Mouse (Mus musculus) MEL (cell line): ENCODE measurements around the gene Gnl1. TPM values are rescaled to one million over a fixed set of nuclear protein-coding genes. Genes with fewer than 3 reads are reported as not detected.
"Not testable (repeated sequence)": the region's sequence is repeated elsewhere in the genome, so short reads cannot be mapped to it uniquely, and the experiment has no call there.

Source experiments
- DNase-seq: peaks from one replicate; pipeline ENCODE4 v3.0.0; 2011; ENCODE audit warnings: low read depth, low spot score
- H3K27ac ChIP-seq: 2 replicates; pipeline ENCODE4 v1.5.1; 2012; ENCODE audit warnings: low read depth, mild to moderate bottlenecking, control low read depth, low read length, moderate library complexity; ENCODE audit not compliant: control insufficient read depth
- H3K27me3 ChIP-seq, 2 experiments: fragments of 150-350 bp in 1 of 2; sonication (generic) in 1 of 2; 2 replicates each; pipeline ENCODE4 v1.6.1; 2012; ENCODE audit warnings: low read length in 2 of 2, mild to moderate bottlenecking in 2 of 2, improper control_type of control experiment in 1 of 2, moderate library complexity in 1 of 2; ENCODE audit not compliant: insufficient read depth in 2 of 2, control insufficient read depth in 1 of 2
- H3K36me3 ChIP-seq, 2 experiments: 2 replicates each; pipeline ENCODE4 v1.6.1; 2012 to 2014; ENCODE audit warnings: low read length in 2 of 2, improper control_type of control experiment in 1 of 2, inconsistent platforms in 1 of 2, mild to moderate bottlenecking in 1 of 2; ENCODE audit not compliant: insufficient read depth in 2 of 2, control insufficient read depth in 1 of 2
- H3K4me1 ChIP-seq, 2 experiments: fragments of 150-350 bp in 1 of 2; sonication (generic) in 1 of 2; 2 replicates each; pipeline ENCODE4 v1.6.1; 2012; ENCODE audit warnings: low read length in 2 of 2, improper control_type of control experiment in 1 of 2, mild to moderate bottlenecking in 1 of 2; ENCODE audit not compliant: insufficient read depth in 2 of 2, control insufficient read depth in 1 of 2
- H3K4me3 ChIP-seq, 2 experiments: fragments of 150-350 bp in 1 of 2; sonication (generic) in 1 of 2; 2 replicates each; pipeline ENCODE4 v1.5.1; 2012; ENCODE audit warnings: low read depth in 2 of 2, low read length in 2 of 2, mild to moderate bottlenecking in 2 of 2, moderate library complexity in 2 of 2, control low read depth in 1 of 2, improper control_type of control experiment in 1 of 2; ENCODE audit not compliant: control insufficient read depth in 1 of 2, insufficient read depth in 1 of 2
- H3K79me2 ChIP-seq: 2 replicates; pipeline ENCODE4 v1.6.1; 2012; ENCODE audit warnings: mild to moderate bottlenecking, low read length, moderate library complexity; ENCODE audit not compliant: control insufficient read depth, poor library complexity, insufficient read depth
- H3K9ac ChIP-seq: 2 replicates; pipeline ENCODE4 v1.6.1; 2012; ENCODE audit warnings: low read depth, mild to moderate bottlenecking, control low read depth, low read length, moderate library complexity; ENCODE audit not compliant: control insufficient read depth, poor library complexity, severe bottlenecking
- H3K9me3 ChIP-seq: fragments of 150-350 bp; sonication (generic); replicated peaks from 2 replicates; pipeline ENCODE4 v1.6.1; 2012; ENCODE audit warnings: mild to moderate bottlenecking, low read length, improper control_type of control experiment, moderate library complexity; ENCODE audit not compliant: insufficient read depth
- CTCF ChIP-seq, 3 experiments: IDR thresholded peaks in 2 of 3; conservative IDR thresholded peaks in 1 of 3; 2 replicates each; pipeline ENCODE4 v1.5.1; 2011 to 2012; ENCODE audit warnings: low read length in 3 of 3, low read depth in 2 of 3, mild to moderate bottlenecking in 2 of 3, improper control_type of control experiment in 1 of 3, inconsistent platforms in 1 of 3, mixed read lengths in 1 of 3, moderate library complexity in 1 of 3; ENCODE audit not compliant: control insufficient read depth in 1 of 3, insufficient read depth in 1 of 3, poor library complexity in 1 of 3, severe bottlenecking in 1 of 3
- EP300 ChIP-seq, 2 experiments: IDR thresholded peaks; 2 replicates each; pipeline ENCODE4 v1.6.1; 2011; ENCODE audit warnings: improper control_type of control experiment in 2 of 2, low read length in 2 of 2, low read depth in 1 of 2, mild to moderate bottlenecking in 1 of 2
- ETS1 ChIP-seq: IDR thresholded peaks from 2 replicates; pipeline ENCODE4 v1.6.1; 2012; ENCODE audit warnings: low read depth, mild to moderate bottlenecking, inconsistent platforms, low read length, improper control_type of control experiment, moderate library complexity
- GATA1 ChIP-seq: IDR thresholded peaks from 2 replicates; pipeline ENCODE4 v1.6.1; 2011; ENCODE audit warnings: low read depth, low read length, improper control_type of control experiment
- HCFC1 ChIP-seq: IDR thresholded peaks from 2 replicates; pipeline ENCODE4 v1.6.1; 2012; ENCODE audit warnings: low read depth, mild to moderate bottlenecking, inconsistent platforms, low read length, improper control_type of control experiment, moderate library complexity
- MAZ ChIP-seq: IDR thresholded peaks from 2 replicates; pipeline ENCODE4 v1.6.1; 2012; ENCODE audit warnings: low read depth, mild to moderate bottlenecking, inconsistent platforms, low read length, improper control_type of control experiment
- MXI1 ChIP-seq: IDR thresholded peaks from 2 replicates; pipeline ENCODE4 v1.6.1; 2011; ENCODE audit warnings: mild to moderate bottlenecking, low read depth, low read length, improper control_type of control experiment
- MYC ChIP-seq: IDR thresholded peaks from 2 replicates; pipeline ENCODE4 v1.6.1; 2011; ENCODE audit warnings: low read depth, mild to moderate bottlenecking, low read length, improper control_type of control experiment, moderate library complexity
- RCOR1 ChIP-seq: IDR thresholded peaks from 2 replicates; pipeline ENCODE4 v1.6.1; 2012; ENCODE audit warnings: low read depth, mild to moderate bottlenecking, inconsistent platforms, low read length, improper control_type of control experiment
- SIN3A ChIP-seq: IDR thresholded peaks from 2 replicates; pipeline ENCODE4 v1.6.1; 2012; ENCODE audit warnings: low read length, improper control_type of control experiment, inconsistent platforms
- SMC3 ChIP-seq: IDR thresholded peaks from 2 replicates; pipeline ENCODE4 v1.6.1; 2011; ENCODE audit warnings: low read depth, low read length, improper control_type of control experiment
- TAL1 ChIP-seq: IDR thresholded peaks from 2 replicates; pipeline ENCODE4 v1.6.1; 2012; ENCODE audit warnings: mild to moderate bottlenecking, inconsistent platforms, low read length, moderate library complexity, mixed read lengths
- TBP ChIP-seq: IDR thresholded peaks from 2 replicates; pipeline ENCODE4 v1.8.0; 2011; ENCODE audit warnings: low read depth, low read length, improper control_type of control experiment
- TCF12 ChIP-seq: IDR thresholded peaks from 2 replicates; pipeline ENCODE4 v1.6.1; 2014; ENCODE audit warnings: low read depth, mild to moderate bottlenecking, inconsistent platforms, low read length, improper control_type of control experiment, moderate library complexity
- polyA plus RNA-seq, 2 experiments: library from polyadenylated mRNA; stranded (reverse) in 1 of 2; unstranded in 1 of 2; fragments of >175 nt in 1 of 2; fragments of >200 nt in 1 of 2; gene quantifications; 2 replicates each; pipeline versions ENCODE4 v1.2.1 to v1.2.4; 2012; ENCODE audit warnings: low replicate concordance in 2 of 2, low read depth in 1 of 2; ENCODE audit not compliant: insufficient read length in 2 of 2, insufficient read depth in 1 of 2, missing spikeins in 1 of 2
- total RNA-seq: library from RNA; depleted of rRNA; stranded (reverse); fragments of 300-350 nt; gene quantifications from 2 replicates; pipeline ENCODE4 v1.2.3, GENCODE M21; 2012

Gene Gnl1
- total and polyA plus RNA-seq, 3 experiments = 57.1 to 98.5 TPM; not detected in 1

DNA sequence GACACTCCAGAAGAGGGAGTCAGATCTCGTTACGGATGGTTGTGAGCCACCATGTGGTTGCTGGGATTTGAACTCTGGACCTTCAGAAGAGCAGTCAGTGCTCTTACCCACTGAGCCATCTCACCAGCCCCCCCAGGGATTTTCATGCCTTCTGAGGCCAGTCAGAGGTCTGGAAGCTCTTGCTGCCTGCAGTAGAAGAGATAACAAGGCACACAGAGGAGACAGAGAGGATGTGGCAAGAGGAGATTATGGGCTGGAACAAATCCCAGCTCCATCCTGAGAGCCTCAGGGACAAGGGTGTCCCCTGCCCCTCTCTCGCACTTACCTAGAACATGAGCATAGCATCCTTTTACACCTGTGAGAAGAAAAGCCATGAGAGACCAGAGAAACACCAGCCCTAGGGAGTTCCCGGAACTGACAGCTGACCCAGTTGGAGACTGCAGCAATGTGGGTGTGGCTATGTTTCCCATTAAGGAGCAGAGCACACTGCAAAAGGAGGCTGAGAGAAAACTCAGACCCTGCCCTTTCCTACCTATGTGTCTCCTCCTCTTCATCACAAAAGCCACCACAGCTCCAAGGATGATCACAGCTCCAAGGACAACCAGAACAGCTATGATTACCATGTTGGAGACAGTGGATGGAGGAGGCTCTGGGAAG, 50.5 kb downstream of the Gnl1 start:
- H3K9me3 ChIP-seq, H3K4me3 ChIP-seq: not testable (repeated sequence)
- Histone ChIP-seq H3K79me2 (peaks cover 34% of the 10 kb centered on the region), H3K4me1 (peaks cover 13 to 27% of the 10 kb centered on the region in 2 experiments)
- peak; percentile 80 for DNase-seq
- TF ChIP-seq TCF12 = peak; percentile 81
- TF ChIP-seq TBP = peak; percentile 71
- TF ChIP-seq TAL1 = peak; percentile 80
- peak; percentile 67 for TF ChIP-seq GATA1
- peak; percentile 45 for TF ChIP-seq ETS1
- peak; percentile 72 to 74 for TF ChIP-seq EP300 (IDR thresholded peaks at IDR 0.05; ENCODE audit: low read depth in 1 of 2, low read length in 2 of 2)
- peak; percentile 84 for TF ChIP-seq RCOR1
- TF ChIP-seq, all 39 proteins: peak for 7; not testable (repeated sequence) for 32
- H3K27ac ChIP-seq, H3K27me3 ChIP-seq, H3K9ac ChIP-seq: not testable (repeated sequence)
- H3K36me3 ChIP-seq = peaks cover 2 to 27% of the 10 kb centered on the region in 2 experiments; a peak in 3 of 4 replicates

DNA sequence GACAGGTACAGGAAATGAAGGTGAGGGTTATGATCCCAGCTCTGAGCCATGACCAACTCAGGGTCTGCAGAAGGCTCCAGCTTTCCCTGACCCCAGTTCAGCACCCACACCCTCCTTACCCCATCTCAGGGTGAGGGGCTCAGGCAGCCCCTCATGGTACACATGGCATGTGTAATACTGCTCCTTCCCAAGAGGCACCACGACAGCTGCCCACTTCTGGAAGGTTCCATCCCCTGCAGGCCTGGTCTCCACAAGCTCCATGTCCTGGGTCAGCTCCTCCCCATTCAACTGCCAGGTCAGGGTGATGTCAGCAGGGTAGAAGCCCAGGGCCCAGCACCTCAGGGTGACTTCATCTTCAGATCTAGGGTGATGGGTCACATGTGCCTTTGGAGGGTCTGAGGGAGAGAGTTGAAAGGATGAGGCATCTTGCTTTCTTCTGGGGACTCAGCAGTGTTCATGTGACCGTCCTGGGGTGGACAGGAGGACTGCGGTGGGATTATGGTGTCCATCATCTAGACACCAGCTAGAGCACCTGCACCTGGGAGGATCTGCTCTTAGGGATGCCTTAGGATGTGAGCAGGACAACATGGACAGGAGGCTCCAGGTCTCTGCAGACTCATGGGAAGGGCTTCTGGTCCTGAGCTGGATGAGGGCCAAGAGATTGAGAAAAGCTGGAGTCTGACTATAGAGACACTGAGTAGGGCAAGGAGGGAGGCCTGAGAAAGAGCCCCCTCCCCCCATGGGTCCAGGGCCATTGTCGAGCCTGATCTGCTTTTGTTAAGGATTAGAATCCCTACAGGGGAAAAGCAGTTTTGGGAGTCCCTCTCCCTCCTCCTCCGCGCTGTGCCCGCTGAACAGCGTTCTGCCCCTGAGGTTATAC, 51.3 kb downstream of the Gnl1 start:
- H3K27ac ChIP-seq = peak overlapping the region; percentile 8; the same call in 1 of the 2 replicates
- peak overlapping the region; percentile 23 for H3K9ac ChIP-seq
- peaks cover 2 to 19% of the 10 kb centered on the region in 2 experiments; a peak in 3 of 4 replicates for H3K36me3 ChIP-seq
- peaks cover 29% of the 10 kb centered on the region for H3K79me2 ChIP-seq
- not testable (repeated sequence) for DNase-seq, H3K27me3 ChIP-seq, H3K9me3 ChIP-seq
- H3K4me3 ChIP-seq = peak overlapping the region; percentile 63 to 89
- H3K4me1 ChIP-seq = peaks cover 7 to 24% of the 10 kb centered on the region in 2 experiments; a peak in 3 of 4 replicates

DNA sequence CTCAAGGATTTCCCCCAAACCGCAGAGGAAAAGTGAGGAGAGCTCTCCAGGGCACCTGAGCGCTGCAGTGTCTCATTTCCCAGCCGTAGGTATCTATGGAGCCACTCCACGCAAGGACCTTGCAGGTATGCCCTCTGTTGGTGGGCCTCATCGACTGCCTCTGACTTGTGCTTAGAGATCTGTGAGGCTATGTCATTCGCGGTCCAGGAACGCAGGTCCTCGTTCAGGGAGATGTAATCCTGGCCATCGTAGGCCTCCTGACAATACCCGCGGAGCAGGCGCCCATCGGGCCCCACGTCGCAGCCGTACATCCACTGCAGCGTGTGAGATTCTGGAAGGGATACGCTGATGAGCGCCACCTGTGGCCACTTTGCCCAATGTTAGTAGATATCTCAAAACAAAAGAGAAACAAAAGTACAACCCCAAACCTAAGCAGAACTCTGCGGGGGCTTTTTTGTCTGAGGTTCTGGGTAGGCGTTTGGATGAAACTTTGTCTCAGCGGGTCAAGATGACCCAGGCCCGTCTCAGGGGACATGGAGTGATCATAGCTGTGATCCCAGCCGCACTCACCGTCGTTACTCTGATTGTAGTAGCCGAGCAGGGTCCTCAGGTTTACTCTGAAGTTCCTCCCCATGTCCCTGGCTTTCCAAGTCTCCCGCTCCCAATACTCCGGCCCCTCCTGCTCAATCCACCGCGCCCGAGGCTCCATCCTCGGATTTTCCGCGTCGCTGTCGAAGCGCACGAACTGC, 52.1 kb downstream of the Gnl1 start:
- Histone ChIP-seq H3K4me1 (peaks cover 7 to 24% of the 10 kb centered on the region in 2 experiments; a peak in 3 of 4 replicates), H3K9ac (peak overlapping the region; percentile 57), H3K36me3 (peaks cover 2 to 19% of the 10 kb centered on the region in 2 experiments; a peak in 3 of 4 replicates), H3K79me2 (peaks cover 21% of the 10 kb centered on the region), H3K27ac (peak overlapping the region; percentile 44), H3K4me3 (peak overlapping the region; percentile 63 to 89)
- H3K27me3 ChIP-seq, H3K9me3 ChIP-seq: not testable (repeated sequence)
- TF ChIP-seq ETS1 = 0 out of 2 replicates have a peak, but pooled peaks have one; percentile 38
- peak; percentile 30 for TF ChIP-seq SMC3
- 0 out of 2 replicates have a peak, but pooled peaks have one; percentile 26 for TF ChIP-seq MAZ
- TF ChIP-seq GATA1 = 0 out of 2 replicates have a peak, but pooled peaks have one; percentile 5
- TF ChIP-seq MYC = peak; percentile 56; the same call in 1 of the 2 replicates
- 0 out of 2 replicates have a peak, but pooled peaks have one; percentile 16 for TF ChIP-seq HCFC1
- TF ChIP-seq CTCF (IDR thresholded peaks at IDR 0.05 in 2 of 3, conservative IDR thresholded peaks at IDR 0.05 in 1 of 3; ENCODE audit: control insufficient read depth in 1 of 3, insufficient read depth in 1 of 3, low read depth in 2 of 3, low read length in 3 of 3, poor library complexity in 1 of 3, severe bottlenecking in 1 of 3) = peak; percentile 16 to 56 (median 50)
- TF ChIP-seq SIN3A = peak; percentile 66
- TF ChIP-seq MXI1 = peak; percentile 66
- peak; percentile 62 for DNase-seq
